Mouse (Mus musculus): ENCODE measurements around the gene Rbm39. TPM values are rescaled to one million over a fixed set of nuclear protein-coding genes. Genes with fewer than 3 reads are reported as not detected.

Rbm39 gene
- polyA plus RNA-seq, 1 experiment from 2014 or later = 542 TPM

DNA sequence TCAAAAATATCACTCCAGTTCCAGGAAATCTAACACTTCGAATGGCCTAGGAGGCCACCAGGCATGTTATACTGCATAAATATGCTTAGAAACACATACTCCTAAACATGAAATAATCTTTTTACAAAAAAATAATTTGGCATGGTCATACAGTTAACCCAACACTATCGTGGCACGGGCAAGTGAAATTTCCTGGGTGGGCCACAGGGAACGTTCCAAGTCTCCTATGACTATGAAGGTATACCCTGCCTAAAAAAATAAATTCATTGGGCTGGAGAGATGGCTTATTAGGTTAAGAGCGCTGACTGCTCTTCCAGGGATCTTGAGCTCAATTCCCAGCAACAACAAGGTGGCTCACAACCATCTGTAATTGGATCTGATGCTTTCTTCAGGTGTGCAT is 13.5 kb downstream of the Rbm39 start:
- Histone ChIP-seq H3K4me3 (no peak overlapping the region), H3K9me3 (no peaks in the 10 kb centered on the region), H3K36me3 (replicated peaks) (peaks cover 99% of the 10 kb centered on the region), H3K27me3 (ENCODE audit: poor library complexity, severe bottlenecking) (no peaks in the 10 kb centered on the region), H3K27ac (no peak overlapping the region), H3K4me1 (no peaks in the 10 kb centered on the region)
- WGBS = 97% methylated on average over 5 of the region's 5 CpGs
- no peak for DNase-seq (ENCODE audit: extremely low spot score, low spot score)

DNA sequence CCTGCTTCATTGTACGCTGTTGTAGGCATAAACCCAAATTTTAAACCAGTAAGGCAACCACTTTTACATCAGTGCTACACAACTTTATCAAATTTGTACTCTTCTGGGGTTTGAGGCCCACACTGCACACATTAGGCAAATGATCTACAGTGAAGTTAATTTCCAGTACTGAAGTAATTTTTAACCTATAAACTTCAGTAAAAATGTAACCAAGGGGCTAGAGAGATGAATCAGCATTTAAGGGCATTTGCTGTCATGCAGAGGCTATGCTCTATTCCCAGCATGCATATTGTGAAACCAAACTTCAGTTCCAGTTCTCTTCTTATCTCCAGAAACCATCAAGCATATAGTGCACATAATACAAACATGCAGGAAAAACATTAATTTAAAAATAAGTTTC is 14.6 kb downstream of the Rbm39 start:
- no peaks in the 10 kb centered on the region for H3K4me1 ChIP-seq
- WGBS = 94% methylated on average over 1 of the region's 1 CpGs
- H3K27ac ChIP-seq = no peak overlapping the region
- H3K4me3 ChIP-seq = no peak overlapping the region
- H3K27me3 ChIP-seq (ENCODE audit: poor library complexity, severe bottlenecking) = no peaks in the 10 kb centered on the region
- peaks cover 99% of the 10 kb centered on the region for H3K36me3 ChIP-seq (replicated peaks)
- no peaks in the 10 kb centered on the region for H3K9me3 ChIP-seq
- DNase-seq (ENCODE audit: extremely low spot score, low spot score) = no peak

- Histone ChIP-seq H3K4me1 (no peaks in the 10 kb centered on the region), H3K27ac (no peak overlapping the region), H3K4me3 (no peak overlapping the region), H3K27me3 (ENCODE audit: poor library complexity, severe bottlenecking) (no peaks in the 10 kb centered on the region), H3K9me3 (no peaks in the 10 kb centered on the region), H3K36me3 (replicated peaks) (peaks cover 100% of the 10 kb centered on the region)
- no peak for DNase-seq (ENCODE audit: extremely low spot score, low spot score)
Observed at GRCm38 (mm10) chr2:156151538-156151937, 28.5 kb downstream of the Rbm39 start.

DNA sequence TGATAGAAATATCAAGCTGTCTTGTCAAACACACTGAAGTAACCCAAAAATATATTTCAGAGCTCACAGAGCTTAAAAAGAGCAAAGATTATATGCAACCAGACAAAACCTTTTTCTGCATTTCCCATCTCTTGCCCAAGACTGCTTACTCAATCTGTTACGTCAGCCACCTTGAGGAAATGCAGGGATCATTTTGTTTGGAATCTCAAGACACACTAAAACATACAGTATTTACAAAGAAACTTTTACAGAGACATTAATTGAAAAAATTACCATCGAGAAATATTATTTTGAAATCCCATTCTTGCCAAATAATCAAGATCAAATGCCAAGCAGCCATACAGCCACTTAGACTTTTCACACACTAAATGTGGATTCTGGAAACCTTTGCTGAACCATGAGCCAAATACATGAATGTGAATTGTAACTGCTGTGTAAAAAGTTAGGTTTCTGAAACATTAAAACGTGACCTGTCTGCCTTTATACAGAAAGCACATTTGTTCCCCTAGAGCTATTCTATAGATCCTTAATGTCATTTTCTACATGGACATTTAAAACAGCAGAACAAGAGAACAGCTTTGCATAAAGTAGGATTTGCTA is 32.6 kb downstream of the Rbm39 start:
- Histone ChIP-seq H3K4me3 (no peak overlapping the region), H3K4me1 (peaks cover 27% of the 10 kb centered on the region), H3K27ac (no peak overlapping the region), H3K27me3 (ENCODE audit: poor library complexity, severe bottlenecking) (no peaks in the 10 kb centered on the region), H3K36me3 (replicated peaks) (peaks cover 66% of the 10 kb centered on the region), H3K9me3 (no peaks in the 10 kb centered on the region)
- no peak for DNase-seq (ENCODE audit: extremely low spot score, low spot score)
- WGBS = 93% methylated on average over 3 of the region's 3 CpGs

GRCm38 (mm10) chr2:156146272-156146989 is 33.6 kb downstream of the Rbm39 start:
- H3K27me3 ChIP-seq (ENCODE audit: poor library complexity, severe bottlenecking) = no peaks in the 10 kb centered on the region
- H3K36me3 ChIP-seq (replicated peaks) = peaks cover 64% of the 10 kb centered on the region
- H3K27ac ChIP-seq = no peak overlapping the region
- no peak for DNase-seq (ENCODE audit: extremely low spot score, low spot score)
- no peaks in the 10 kb centered on the region for H3K9me3 ChIP-seq
- WGBS = 80% methylated on average over 5 of the region's 5 CpGs
- H3K4me3 ChIP-seq = no peak overlapping the region
- peaks cover 27% of the 10 kb centered on the region for H3K4me1 ChIP-seq

DNA sequence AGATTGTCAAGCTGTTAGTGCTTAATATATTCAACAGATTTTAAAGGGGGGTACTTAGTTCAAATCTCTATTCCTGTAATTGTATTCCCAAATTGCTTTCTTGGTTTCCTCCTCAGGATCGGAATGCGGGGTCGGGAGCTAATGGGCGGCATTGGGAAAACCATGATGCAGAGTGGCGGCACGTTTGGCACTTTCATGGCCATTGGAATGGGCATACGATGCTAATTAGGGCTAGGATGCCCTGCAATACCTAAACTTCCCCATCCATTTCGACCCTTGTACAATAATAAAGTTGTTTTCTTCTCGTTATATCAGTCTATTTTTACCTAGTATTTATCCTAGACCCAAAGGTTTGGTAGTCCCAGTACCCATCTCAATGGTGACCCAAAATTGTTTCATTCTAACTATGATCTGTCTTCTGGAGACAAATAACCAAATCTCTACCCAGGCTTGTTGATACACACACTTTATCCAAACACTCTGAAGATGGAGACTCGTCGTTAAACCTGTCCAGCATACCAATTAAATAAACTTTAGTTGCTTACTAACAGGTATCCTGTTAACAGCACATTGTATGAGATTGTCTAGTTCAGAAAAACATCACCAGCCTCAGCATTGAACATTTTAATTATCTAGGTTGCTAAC is 34.4 kb downstream of the Rbm39 start:
- Histone ChIP-seq H3K9me3 (no peaks in the 10 kb centered on the region), H3K4me1 (peaks cover 27% of the 10 kb centered on the region), H3K27ac (no peak overlapping the region), H3K4me3 (peak overlapping the region; percentile 84), H3K27me3 (ENCODE audit: poor library complexity, severe bottlenecking) (no peaks in the 10 kb centered on the region), H3K36me3 (replicated peaks) (peaks cover 59% of the 10 kb centered on the region)
- DNase-seq (ENCODE audit: extremely low spot score, low spot score) = no peak
- WGBS = 73% methylated on average over 11 of the region's 11 CpGs

GRCm38 (mm10) chr2:156143953-156144724 is 35.9 kb downstream of the Rbm39 start, which contains the start of the genes Romo1 and Nfs1:
Gene Romo1, plus strand, starts transcription at chr2:156144039.
Gene Nfs1, minus strand, starts transcription at chr2:156144186.
- DNase-seq (ENCODE audit: extremely low spot score, low spot score) = peak; percentile 98
- H3K4me3 ChIP-seq = peak within 1 kb of the TSS; percentile 84
- H3K27me3 ChIP-seq (ENCODE audit: poor library complexity, severe bottlenecking) = no peaks in the 10 kb centered on the region
- no peaks in the 10 kb centered on the region for H3K9me3 ChIP-seq
- H3K27ac ChIP-seq = peak within 1 kb of the TSS; percentile 94
- WGBS = under 1% methylated on average over 70 of the region's 70 CpGs
- peaks cover 51% of the 10 kb centered on the region for H3K36me3 ChIP-seq (replicated peaks)
- H3K4me1 ChIP-seq = peaks cover 27% of the 10 kb centered on the region

GRCm38 (mm10) chr2:156143367-156143766 is 36.7 kb downstream of the Rbm39 start:
- Histone ChIP-seq H3K4me3 (peak overlapping the region; percentile 84), H3K9me3 (no peaks in the 10 kb centered on the region), H3K27me3 (ENCODE audit: poor library complexity, severe bottlenecking) (no peaks in the 10 kb centered on the region), H3K27ac (peak overlapping the region; percentile 94), H3K4me1 (peaks cover 27% of the 10 kb centered on the region), H3K36me3 (replicated peaks) (peaks cover 51% of the 10 kb centered on the region)
- 5% methylated on average over 16 of the region's 16 CpGs for WGBS
- DNase-seq (ENCODE audit: extremely low spot score, low spot score) = peak; percentile 17

GRCm38 (mm10) chr2:156142820-156143219 is 37.2 kb downstream of the Rbm39 start:
- peaks cover 45% of the 10 kb centered on the region for H3K36me3 ChIP-seq (replicated peaks)
- no peaks in the 10 kb centered on the region for H3K27me3 ChIP-seq (ENCODE audit: poor library complexity, severe bottlenecking)
- H3K9me3 ChIP-seq = no peaks in the 10 kb centered on the region
- no peak overlapping the region for H3K27ac ChIP-seq
- H3K4me1 ChIP-seq = peaks cover 27% of the 10 kb centered on the region
- peak overlapping the region; percentile 84 for H3K4me3 ChIP-seq
- no peak for DNase-seq (ENCODE audit: extremely low spot score, low spot score)
- 82% methylated on average over 2 of the region's 2 CpGs for WGBS

DNA sequence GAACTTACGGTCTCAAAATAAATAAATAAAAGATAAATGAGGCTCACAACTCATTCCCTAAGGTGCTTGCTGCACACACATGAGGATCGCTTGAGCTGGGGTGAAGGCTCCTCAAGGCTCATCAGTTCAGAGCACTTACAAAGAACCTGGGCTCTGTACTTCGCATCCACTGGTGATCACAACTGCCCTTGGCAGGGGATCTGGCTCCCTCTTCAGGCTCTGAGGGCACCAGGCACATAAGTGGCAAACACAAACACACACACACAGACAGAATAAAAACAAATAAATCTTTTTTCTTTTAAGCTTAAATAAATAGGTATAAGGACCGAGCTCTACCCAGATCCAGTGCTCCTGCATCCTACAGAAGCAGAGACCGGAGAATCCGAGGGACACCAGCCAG is 44.3 kb downstream of the Rbm39 start:
- Histone ChIP-seq H3K36me3 (replicated peaks) (peaks cover 48% of the 10 kb centered on the region), H3K4me1 (no peaks in the 10 kb centered on the region), H3K9me3 (no peaks in the 10 kb centered on the region), H3K4me3 (no peak overlapping the region), H3K27me3 (ENCODE audit: poor library complexity, severe bottlenecking) (no peaks in the 10 kb centered on the region), H3K27ac (no peak overlapping the region)
- DNase-seq (ENCODE audit: extremely low spot score, low spot score) = no peak
- 86% methylated on average over 6 of the region's 6 CpGs for WGBS

DNA sequence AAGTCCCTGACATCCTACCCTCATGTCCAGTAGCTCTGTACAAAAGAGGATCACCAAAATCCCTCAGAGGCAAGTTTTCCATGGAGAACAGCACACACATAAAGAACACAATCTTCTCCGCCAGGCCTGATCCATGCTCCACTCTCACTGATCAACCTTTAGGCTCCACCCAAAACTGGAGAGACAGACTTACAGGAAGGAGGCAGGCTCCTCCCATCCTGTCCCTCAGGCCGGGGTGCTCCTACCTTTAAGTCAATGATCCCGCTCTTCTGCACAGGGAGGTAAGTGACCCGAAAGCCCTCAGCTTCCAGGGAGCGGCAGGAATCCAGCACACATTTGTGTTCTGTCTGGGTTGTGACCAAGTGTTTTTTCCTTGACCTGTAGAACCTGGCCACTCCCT is 45.9 kb downstream of the Rbm39 start:
- H3K36me3 ChIP-seq (replicated peaks) = peaks cover 46% of the 10 kb centered on the region
- no peak overlapping the region for H3K27ac ChIP-seq
- no peak for DNase-seq (ENCODE audit: extremely low spot score, low spot score)
- no peaks in the 10 kb centered on the region for H3K9me3 ChIP-seq
- no peak overlapping the region for H3K4me3 ChIP-seq
- H3K27me3 ChIP-seq (ENCODE audit: poor library complexity, severe bottlenecking) = no peaks in the 10 kb centered on the region
- H3K4me1 ChIP-seq = no peaks in the 10 kb centered on the region
- WGBS = 92% methylated on average over 5 of the region's 5 CpGs

GRCm38 (mm10) chr2:156126992-156127391 is 53.0 kb downstream of the Rbm39 start, which contains the start of gene Gm28036:
Gene Gm28036, minus strand, starts transcription at chr2:156127092.
- no peak for DNase-seq (ENCODE audit: extremely low spot score, low spot score)
- Histone ChIP-seq H3K36me3 (replicated peaks) (peaks cover 62% of the 10 kb centered on the region), H3K4me3 (no peak within 1 kb of the TSS), H3K27me3 (ENCODE audit: poor library complexity, severe bottlenecking) (no peaks in the 10 kb centered on the region), H3K9me3 (no peaks in the 10 kb centered on the region), H3K4me1 (no peaks in the 10 kb centered on the region), H3K27ac (no peak within 1 kb of the TSS)
- 94% methylated on average over 5 of the region's 5 CpGs for WGBS

Measured in forebrain, embryonic 10.5 days (tissue).